Mouse (Mus musculus) cortical plate, adult 2 months (tissue): ENCODE measurements around the gene P3h2.

Source experiments
- CTCF ChIP-seq: fragments of 200-500 bp; IDR thresholded peaks from 2 replicates; pipeline ENCODE4 v1.5.1; 2011; ENCODE audit warnings: mild to moderate bottlenecking, control low read depth, low read length; ENCODE audit not compliant: insufficient read depth; ENCODE audit errors: extremely low read depth
- POLR2A ChIP-seq: fragments of 200-500 bp; IDR thresholded peaks from 2 replicates; pipeline ENCODE4 v1.6.1; 2011; ENCODE audit warnings: mild to moderate bottlenecking, low read length, control low read depth; ENCODE audit not compliant: insufficient read depth; ENCODE audit errors: extremely low read depth

- peak; percentile 74 for TF ChIP-seq CTCF
- no peak for TF ChIP-seq POLR2A
Measured at GRCm38 (mm10) chr16:25967297-25967696, 138.3 kb downstream of the P3h2 start.
